Mouse (Mus musculus): ENCODE results near the gene Hsf5. TPM values are rescaled to one million over a fixed set of nuclear protein-coding genes. Genes with fewer than 3 reads are reported as not detected.

Gene Hsf5
- polyA plus RNA-seq, 1 experiment: 1.6 TPM

- no peak overlapping the region for H3K4me3 ChIP-seq (ENCODE audit: low read depth, low read length)
- H3K4me1 ChIP-seq (ENCODE audit: control insufficient read depth, insufficient read depth, low read length): no peaks in the 10 kb centered on the region
- H3K36me3 ChIP-seq (ENCODE audit: control insufficient read depth, insufficient read depth, low read length, poor library complexity, severe bottlenecking): peaks cover 36% of the 10 kb centered on the region
- TF ChIP-seq POLR2A (IDR thresholded peaks at IDR 0.05; ENCODE audit: insufficient read depth, low read length): no peak
- TF ChIP-seq EP300 (IDR thresholded peaks at IDR 0.05; ENCODE audit: insufficient read depth, low read depth, low read length): no peak
- TF ChIP-seq CTCF (IDR thresholded peaks at IDR 0.05; ENCODE audit: low read depth, low read length): no peak
- no peak overlapping the region for H3K27ac ChIP-seq (ENCODE audit: insufficient read depth, low read length)
- no peaks in the 10 kb centered on the region for H3K9me3 ChIP-seq (replicated peaks; ENCODE audit: control insufficient read depth, insufficient read depth, low read length, poor library complexity, severe bottlenecking)
- H3K27me3 ChIP-seq (ENCODE audit: control insufficient read depth, insufficient read depth, low read length, poor library complexity, severe bottlenecking): no peaks in the 10 kb centered on the region
- H3K9ac ChIP-seq (ENCODE audit: low read depth, poor library complexity, severe bottlenecking): no peak overlapping the region
These were observed 17.4 kb upstream of the Hsf5 start for GRCm38 (mm10) chr11:87599395-87600089.

DNA sequence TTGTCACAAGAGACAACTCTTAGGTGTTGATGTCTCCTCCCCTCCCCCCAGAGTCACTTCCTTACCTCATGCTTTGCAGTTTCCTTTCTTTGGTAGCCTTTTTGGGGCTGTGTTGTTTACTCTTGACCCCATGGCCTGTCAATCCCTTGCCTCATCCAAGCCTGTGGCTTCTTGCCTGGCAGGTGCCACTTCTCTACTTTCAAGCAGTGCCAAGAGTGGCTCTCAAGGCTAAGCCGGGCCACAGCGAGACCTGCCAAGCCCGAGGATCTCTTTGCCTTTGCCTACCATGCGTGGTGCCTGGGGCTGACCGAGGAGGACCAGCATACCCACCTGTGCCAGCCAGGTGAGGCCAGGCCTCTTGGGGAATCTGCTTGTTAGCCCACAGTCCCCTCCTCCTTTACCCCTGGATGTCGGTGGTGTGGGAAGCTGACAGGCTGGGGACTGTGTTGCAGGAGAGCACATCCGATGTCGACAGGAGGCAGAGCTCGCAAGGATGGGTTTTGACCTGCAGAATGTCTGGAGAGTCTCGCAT, 16.6 kb upstream of the Hsf5 start:
- Histone ChIP-seq H3K27ac (ENCODE audit: insufficient read depth, low read length) (no peak overlapping the region), H3K4me1 (ENCODE audit: control insufficient read depth, insufficient read depth, low read length) (no peaks in the 10 kb centered on the region), H3K4me3 (ENCODE audit: low read depth, low read length) (no peak overlapping the region), H3K9ac (ENCODE audit: low read depth, poor library complexity, severe bottlenecking) (no peak overlapping the region), H3K9me3 (replicated peaks; ENCODE audit: control insufficient read depth, insufficient read depth, low read length, poor library complexity, severe bottlenecking) (no peaks in the 10 kb centered on the region), H3K27me3 (ENCODE audit: control insufficient read depth, insufficient read depth, low read length, poor library complexity, severe bottlenecking) (no peaks in the 10 kb centered on the region), H3K36me3 (ENCODE audit: control insufficient read depth, insufficient read depth, low read length, poor library complexity, severe bottlenecking) (peaks cover 45% of the 10 kb centered on the region)
- TF ChIP-seq EP300 (IDR thresholded peaks at IDR 0.05; ENCODE audit: insufficient read depth, low read depth, low read length) (no peak), CTCF (IDR thresholded peaks at IDR 0.05; ENCODE audit: low read depth, low read length) (no peak), POLR2A (IDR thresholded peaks at IDR 0.05; ENCODE audit: insufficient read depth, low read length) (no peak)

GRCm38 (mm10) chr11:87602234-87602633, 14.7 kb upstream of the Hsf5 start:
- Histone ChIP-seq H3K4me1 (ENCODE audit: control insufficient read depth, insufficient read depth, low read length) (no peaks in the 10 kb centered on the region), H3K27me3 (ENCODE audit: control insufficient read depth, insufficient read depth, low read length, poor library complexity, severe bottlenecking) (no peaks in the 10 kb centered on the region), H3K4me3 (ENCODE audit: low read depth, low read length) (no peak overlapping the region), H3K36me3 (ENCODE audit: control insufficient read depth, insufficient read depth, low read length, poor library complexity, severe bottlenecking) (peaks cover 53% of the 10 kb centered on the region), H3K9me3 (replicated peaks; ENCODE audit: control insufficient read depth, insufficient read depth, low read length, poor library complexity, severe bottlenecking) (no peaks in the 10 kb centered on the region), H3K9ac (ENCODE audit: low read depth, poor library complexity, severe bottlenecking) (no peak overlapping the region), H3K27ac (ENCODE audit: insufficient read depth, low read length) (no peak overlapping the region)
- TF ChIP-seq EP300 (IDR thresholded peaks at IDR 0.05; ENCODE audit: insufficient read depth, low read depth, low read length) (no peak), CTCF (IDR thresholded peaks at IDR 0.05; ENCODE audit: low read depth, low read length) (no peak), POLR2A (IDR thresholded peaks at IDR 0.05; ENCODE audit: insufficient read depth, low read length) (no peak)

DNA sequence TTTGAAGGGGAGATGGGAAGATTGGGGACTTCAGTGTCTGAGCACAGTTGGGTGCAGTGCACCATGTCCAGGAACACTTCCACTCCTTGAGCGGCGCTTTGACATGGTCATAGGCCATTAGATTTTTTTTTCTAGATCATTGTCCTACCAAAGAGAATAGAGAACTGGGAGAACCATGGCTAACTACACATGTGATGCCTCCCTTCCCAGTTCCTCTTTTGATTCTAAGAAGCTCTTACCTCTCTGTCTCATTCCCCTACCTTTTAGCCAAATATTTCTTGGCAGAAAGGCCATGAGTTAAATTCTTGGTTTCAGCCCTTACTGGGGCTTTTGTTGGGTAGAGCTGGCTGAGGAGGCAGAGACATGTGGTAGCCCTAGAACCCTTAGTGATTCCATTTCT, 13.4 kb upstream of the Hsf5 start:
- Histone ChIP-seq H3K9me3 (replicated peaks; ENCODE audit: control insufficient read depth, insufficient read depth, low read length, poor library complexity, severe bottlenecking) (no peaks in the 10 kb centered on the region), H3K27ac (ENCODE audit: insufficient read depth, low read length) (no peak overlapping the region), H3K4me1 (ENCODE audit: control insufficient read depth, insufficient read depth, low read length) (no peaks in the 10 kb centered on the region), H3K36me3 (ENCODE audit: control insufficient read depth, insufficient read depth, low read length, poor library complexity, severe bottlenecking) (peaks cover 43% of the 10 kb centered on the region), H3K9ac (ENCODE audit: low read depth, poor library complexity, severe bottlenecking) (no peak overlapping the region), H3K4me3 (ENCODE audit: low read depth, low read length) (no peak overlapping the region), H3K27me3 (ENCODE audit: control insufficient read depth, insufficient read depth, low read length, poor library complexity, severe bottlenecking) (no peaks in the 10 kb centered on the region)
- TF ChIP-seq POLR2A (IDR thresholded peaks at IDR 0.05; ENCODE audit: insufficient read depth, low read length): no peak
- TF ChIP-seq CTCF (IDR thresholded peaks at IDR 0.05; ENCODE audit: low read depth, low read length): no peak
- TF ChIP-seq EP300 (IDR thresholded peaks at IDR 0.05; ENCODE audit: insufficient read depth, low read depth, low read length): no peak

GRCm38 (mm10) chr11:87609264-87609663, 7.7 kb upstream of the Hsf5 start:
- Histone ChIP-seq H3K4me3 (ENCODE audit: low read depth, low read length) (no peak overlapping the region), H3K9me3 (replicated peaks; ENCODE audit: control insufficient read depth, insufficient read depth, low read length, poor library complexity, severe bottlenecking) (no peaks in the 10 kb centered on the region), H3K27ac (ENCODE audit: insufficient read depth, low read length) (no peak overlapping the region), H3K27me3 (ENCODE audit: control insufficient read depth, insufficient read depth, low read length, poor library complexity, severe bottlenecking) (no peaks in the 10 kb centered on the region), H3K4me1 (ENCODE audit: control insufficient read depth, insufficient read depth, low read length) (no peaks in the 10 kb centered on the region), H3K9ac (ENCODE audit: low read depth, poor library complexity, severe bottlenecking) (no peak overlapping the region), H3K36me3 (ENCODE audit: control insufficient read depth, insufficient read depth, low read length, poor library complexity, severe bottlenecking) (peaks cover 62% of the 10 kb centered on the region)
- no peak for TF ChIP-seq EP300 (IDR thresholded peaks at IDR 0.05; ENCODE audit: insufficient read depth, low read depth, low read length)
- TF ChIP-seq POLR2A (IDR thresholded peaks at IDR 0.05; ENCODE audit: insufficient read depth, low read length): no peak
- no peak for TF ChIP-seq CTCF (IDR thresholded peaks at IDR 0.05; ENCODE audit: low read depth, low read length)

- Histone ChIP-seq H3K4me1 (ENCODE audit: control insufficient read depth, insufficient read depth, low read length) (no peaks in the 10 kb centered on the region), H3K36me3 (ENCODE audit: control insufficient read depth, insufficient read depth, low read length, poor library complexity, severe bottlenecking) (peaks cover 49% of the 10 kb centered on the region), H3K27ac (ENCODE audit: insufficient read depth, low read length) (no peak overlapping the region), H3K4me3 (ENCODE audit: low read depth, low read length) (no peak overlapping the region), H3K27me3 (ENCODE audit: control insufficient read depth, insufficient read depth, low read length, poor library complexity, severe bottlenecking) (no peaks in the 10 kb centered on the region), H3K9ac (ENCODE audit: low read depth, poor library complexity, severe bottlenecking) (no peak overlapping the region), H3K9me3 (replicated peaks; ENCODE audit: control insufficient read depth, insufficient read depth, low read length, poor library complexity, severe bottlenecking) (no peaks in the 10 kb centered on the region)
- no peak for TF ChIP-seq POLR2A (IDR thresholded peaks at IDR 0.05; ENCODE audit: insufficient read depth, low read length)
- no peak for TF ChIP-seq CTCF (IDR thresholded peaks at IDR 0.05; ENCODE audit: low read depth, low read length)
- no peak for TF ChIP-seq EP300 (IDR thresholded peaks at IDR 0.05; ENCODE audit: insufficient read depth, low read depth, low read length)
These were observed 5.4 kb upstream of the Hsf5 start for GRCm38 (mm10) chr11:87611547-87611946.
